Mouse (Mus musculus) kidney, embryonic 14.5 days (tissue): Measurements from ENCODE around the gene Ccdc191. TPM values are rescaled to one million over a fixed set of nuclear protein-coding genes. Genes with fewer than 3 reads are reported as not detected.
A peak's percentile ranks its signal among the peaks of the same experiment; 100 is the strongest.

Experiments used
- ATAC-seq: fragments of 200-750 bp; cut with Nextera tagmentation; 2 replicates; pipeline ENCODE4 v1.8.0; 2017; ENCODE audit warnings: moderate number of reproducible peaks, mild to moderate bottlenecking, moderate TSS enrichment, moderate library complexity; ENCODE audit not compliant: low FRiP score, low TSS enrichment
- H3K27ac ChIP-seq: fragments of 300-500 bp; sonication (generic); 2 replicates; pipeline ENCODE4 v1.5.1; 2014; ENCODE audit warnings: low read depth, mild to moderate bottlenecking, low read length, moderate library complexity, mixed read lengths
- H3K27me3 ChIP-seq: fragments of 300-500 bp; sonication (generic); 2 replicates; pipeline ENCODE4 v1.6.1; 2014; ENCODE audit warnings: mild to moderate bottlenecking, low read length; ENCODE audit not compliant: control insufficient read depth, insufficient read depth
- H3K36me3 ChIP-seq: fragments of 300-500 bp; sonication (generic); 2 replicates; pipeline ENCODE4 v1.6.1; 2014; ENCODE audit warnings: low read length, mixed read lengths; ENCODE audit not compliant: control insufficient read depth, insufficient read depth
- H3K4me1 ChIP-seq: fragments of 300-500 bp; sonication (generic); 2 replicates; pipeline ENCODE4 v1.6.1; 2014; ENCODE audit warnings: low read length, mixed read lengths; ENCODE audit not compliant: control insufficient read depth, insufficient read depth
- H3K4me2 ChIP-seq: fragments of 300-500 bp; sonication (generic); replicated peaks from 2 replicates; pipeline ENCODE4 v1.6.1; 2014; ENCODE audit warnings: low read depth, mild to moderate bottlenecking, low read length
- H3K4me3 ChIP-seq: fragments of 300-500 bp; sonication (generic); 2 replicates; pipeline ENCODE4 v1.5.1; 2014; ENCODE audit warnings: mild to moderate bottlenecking, low read length
- H3K9ac ChIP-seq: fragments of 300-500 bp; sonication (generic); 2 replicates; pipeline ENCODE4 v1.6.1; 2014; ENCODE audit warnings: low read depth, mild to moderate bottlenecking, low read length, moderate library complexity
- H3K9me3 ChIP-seq: fragments of 300-500 bp; sonication (generic); 2 replicates; pipeline ENCODE4 v1.6.1; 2016; ENCODE audit warnings: low read length; ENCODE audit not compliant: control insufficient read depth
- WGBS: fragments of 180-500 bp; shearing (Covaris S2); extraction: QIAGEN DNeasy Blood & Tissue Kit; methylation state at CpG from one replicate; pipeline ENCODE4 v1.1.7; 2014; 5-methylcytosine and 5-hydroxymethylcytosine counted together
- polyA plus RNA-seq: library from polyadenylated mRNA; unstranded; fragments of >200 nt; fragmentation: Nextera tagmentation; extraction: Ambion mirVana; gene quantifications from 2 replicates; pipeline ENCODE4 v1.2.1, GENCODE M21; 2014

The Ccdc191 gene
- polyA plus RNA-seq, 1 experiment from 2014 or later: 16.0 TPM

DNA sequence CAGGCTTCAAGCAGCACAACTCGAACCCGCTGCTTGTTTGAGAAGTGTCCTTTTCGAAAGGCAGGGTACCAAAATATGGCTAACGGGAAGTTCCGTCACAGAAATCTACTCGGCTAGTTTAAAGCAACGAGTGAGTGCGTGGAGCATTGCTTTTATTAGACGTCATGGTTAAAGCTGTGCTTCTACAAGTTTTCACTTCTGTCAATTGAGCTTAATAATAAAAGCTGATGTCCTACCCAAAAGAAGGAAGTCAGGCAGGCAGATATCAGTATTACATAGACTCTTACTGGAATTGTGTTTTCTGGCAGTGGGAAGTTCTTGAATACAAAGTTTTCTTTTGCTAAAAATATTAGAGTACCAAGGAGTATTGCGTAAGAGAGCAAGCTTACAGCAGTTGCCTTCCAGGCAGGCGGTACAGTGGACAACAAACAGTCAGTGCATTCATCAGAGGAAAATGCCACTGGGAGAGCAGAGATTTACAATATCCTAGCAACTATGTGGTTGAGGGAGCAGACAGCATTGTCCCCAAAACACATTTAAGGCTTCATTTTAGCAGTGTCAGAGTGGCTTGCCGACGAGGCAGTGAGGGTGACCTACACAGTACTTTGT is 76.3 kb downstream of the Ccdc191 start:
- Histone ChIP-seq H3K9ac (no peak overlapping the region), H3K27me3 (no peaks in the 10 kb centered on the region), H3K9me3 (no peaks in the 10 kb centered on the region), H3K36me3 (no peaks in the 10 kb centered on the region; the same call in 1 of the 2 replicates), H3K27ac (no peak overlapping the region), H3K4me3 (no peak overlapping the region), H3K4me1 (no peaks in the 10 kb centered on the region), H3K4me2 (no peak overlapping the region)
- ATAC-seq: no peak
- 91% methylated on average over 13 of the region's 13 CpGs for WGBS

DNA sequence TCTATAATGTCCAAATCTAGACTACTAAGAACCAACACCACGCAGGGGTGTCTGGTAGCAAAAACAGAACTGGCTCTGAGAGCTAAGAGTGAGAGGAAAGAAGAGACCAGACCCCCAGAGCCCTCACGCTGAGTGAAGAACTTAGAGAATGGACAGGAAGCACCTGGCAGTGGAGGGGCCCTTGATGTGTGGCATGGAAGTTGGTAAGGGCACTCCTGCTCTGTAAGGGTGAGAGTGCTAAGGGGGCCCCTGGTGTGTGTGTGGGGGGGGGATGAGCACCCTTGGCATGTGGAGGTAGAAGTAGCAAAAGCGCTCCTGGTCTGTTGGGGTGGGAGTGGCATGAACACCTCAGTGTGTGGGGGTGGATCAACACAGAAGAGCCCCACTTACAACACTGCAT is 80.8 kb downstream of the Ccdc191 start:
- Histone ChIP-seq H3K9me3 (no peaks in the 10 kb centered on the region), H3K9ac (no peak overlapping the region), H3K27ac (no peak overlapping the region), H3K27me3 (no peaks in the 10 kb centered on the region), H3K36me3 (no peaks in the 10 kb centered on the region), H3K4me1 (no peaks in the 10 kb centered on the region), H3K4me2 (no peak overlapping the region), H3K4me3 (no peak overlapping the region)
- WGBS: 82% methylated on average over 3 of the region's 3 CpGs
- ATAC-seq: no peak

DNA sequence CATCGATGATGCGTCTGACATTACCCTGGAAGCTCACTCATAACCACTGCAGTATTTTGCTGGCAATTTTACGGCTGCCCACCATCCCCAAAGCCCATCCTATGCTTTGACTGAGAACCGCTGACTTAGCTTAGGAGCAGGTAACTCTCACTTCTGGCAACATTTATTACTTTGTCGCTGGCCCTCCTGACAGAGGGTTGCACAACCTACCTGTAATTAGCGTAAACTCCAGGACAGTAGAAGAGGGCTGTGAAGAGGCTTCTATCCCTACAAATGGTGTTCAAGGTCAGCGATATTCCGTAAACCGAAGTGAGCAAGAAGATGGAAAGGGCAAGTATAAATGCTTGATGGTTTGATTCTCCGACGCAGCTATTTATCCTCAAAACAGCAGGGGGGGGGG is 81.6 kb downstream of the Ccdc191 start:
- WGBS: 95% methylated on average over 11 of the region's 11 CpGs
- Histone ChIP-seq H3K9ac (no peak overlapping the region), H3K4me3 (no peak overlapping the region), H3K9me3 (no peaks in the 10 kb centered on the region), H3K27me3 (no peaks in the 10 kb centered on the region), H3K4me2 (no peak overlapping the region), H3K27ac (no peak overlapping the region), H3K4me1 (no peaks in the 10 kb centered on the region), H3K36me3 (no peaks in the 10 kb centered on the region)
- no peak for ATAC-seq

DNA sequence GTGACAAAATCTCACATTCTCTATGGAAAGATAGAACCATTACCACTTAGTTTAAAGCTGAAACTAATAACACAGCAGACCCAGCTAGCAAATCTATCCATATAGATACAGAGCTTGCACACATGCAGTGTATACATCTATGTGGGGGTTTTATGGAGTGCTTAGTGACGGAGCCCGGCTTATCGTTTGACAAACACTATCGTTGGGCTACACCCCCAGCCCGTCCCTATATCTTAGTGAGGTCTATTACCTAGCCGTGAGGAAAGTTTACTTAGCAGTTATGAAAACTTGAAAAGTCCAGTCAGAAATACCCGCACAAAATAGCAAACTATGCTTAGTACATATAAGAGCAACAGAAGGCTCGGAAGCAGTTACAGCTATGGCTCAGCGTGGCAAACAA is 82.1 kb downstream of the Ccdc191 start:
- no peak overlapping the region for H3K4me3 ChIP-seq
- H3K27ac ChIP-seq: no peak overlapping the region
- no peak overlapping the region for H3K4me2 ChIP-seq
- H3K27me3 ChIP-seq: no peaks in the 10 kb centered on the region
- no peak overlapping the region for H3K9ac ChIP-seq
- no peaks in the 10 kb centered on the region for H3K4me1 ChIP-seq
- H3K36me3 ChIP-seq: no peaks in the 10 kb centered on the region
- H3K9me3 ChIP-seq: no peaks in the 10 kb centered on the region
- no peak for ATAC-seq
- WGBS: 90% methylated on average over 9 of the region's 9 CpGs

DNA sequence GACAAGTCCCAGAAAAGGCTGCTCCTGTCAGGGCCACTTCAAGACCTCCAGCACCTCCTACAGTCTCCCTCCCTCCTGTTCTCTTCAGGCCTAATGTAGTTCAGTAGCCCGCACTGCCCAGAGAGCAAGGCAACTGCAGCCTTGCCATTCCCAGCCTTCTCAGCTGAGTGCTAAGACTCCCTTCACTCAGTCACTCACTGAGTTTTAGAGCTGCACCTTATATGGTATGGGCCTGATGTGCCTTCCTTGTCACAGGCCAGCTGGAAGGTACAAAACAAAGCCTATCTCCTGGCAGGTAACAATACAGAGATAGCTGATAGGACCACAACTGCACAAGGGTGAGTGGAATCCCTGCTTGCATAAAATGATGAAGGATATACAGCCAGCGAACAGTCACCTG is 82.8 kb downstream of the Ccdc191 start:
- 88% methylated on average over 2 of the region's 2 CpGs for WGBS
- no peaks in the 10 kb centered on the region for H3K27me3 ChIP-seq
- ATAC-seq: no peak
- no peaks in the 10 kb centered on the region for H3K9me3 ChIP-seq
- H3K4me3 ChIP-seq: no peak overlapping the region
- no peak overlapping the region for H3K27ac ChIP-seq
- no peak overlapping the region for H3K9ac ChIP-seq
- H3K4me2 ChIP-seq: no peak overlapping the region
- no peaks in the 10 kb centered on the region for H3K36me3 ChIP-seq
- H3K4me1 ChIP-seq: no peaks in the 10 kb centered on the region

DNA sequence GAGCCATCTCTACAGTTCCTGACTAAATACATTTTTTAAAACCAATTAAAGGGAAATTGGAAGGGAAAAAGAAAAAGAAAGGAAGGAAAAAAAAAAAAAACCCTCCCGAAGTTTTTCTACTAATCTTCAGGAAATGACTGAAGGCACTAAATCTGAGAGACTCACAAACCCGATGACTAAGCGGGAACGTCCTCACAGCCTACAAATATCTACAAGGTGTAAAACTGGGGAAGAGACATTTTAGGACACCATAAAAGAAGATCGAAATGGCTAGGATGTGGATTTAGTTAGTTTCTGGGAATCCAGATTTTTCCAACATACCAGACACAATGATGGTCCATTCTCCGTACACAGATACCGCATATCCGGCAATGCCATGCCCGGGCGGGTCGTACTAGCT is 83.5 kb downstream of the Ccdc191 start:
- Histone ChIP-seq H3K27ac (no peak overlapping the region), H3K9me3 (no peaks in the 10 kb centered on the region), H3K4me1 (no peaks in the 10 kb centered on the region), H3K27me3 (no peaks in the 10 kb centered on the region), H3K4me2 (no peak overlapping the region), H3K9ac (no peak overlapping the region), H3K36me3 (no peaks in the 10 kb centered on the region), H3K4me3 (no peak overlapping the region)
- 90% methylated on average over 11 of the region's 11 CpGs for WGBS
- ATAC-seq: no peak

GRCm38 (mm10) chr16:43973606-43974220 is 84.1 kb downstream of the Ccdc191 start:
- Histone ChIP-seq H3K4me2 (no peak overlapping the region), H3K36me3 (no peaks in the 10 kb centered on the region), H3K9ac (no peak overlapping the region), H3K27ac (no peak overlapping the region), H3K4me1 (no peaks in the 10 kb centered on the region), H3K27me3 (peaks cover 2% of the 10 kb centered on the region; the same call in 1 of the 2 replicates), H3K4me3 (no peak overlapping the region), H3K9me3 (no peaks in the 10 kb centered on the region)
- no peak for ATAC-seq
- WGBS: 87% methylated on average over 22 of the region's 22 CpGs

- peak overlapping the region; percentile 100 for H3K4me2 ChIP-seq
- H3K36me3 ChIP-seq: no peaks in the 10 kb centered on the region
- ATAC-seq: no peak; the same call in 1 of the 2 replicates
- H3K27me3 ChIP-seq: peaks cover 13% of the 10 kb centered on the region
- 22% methylated on average over 7 of the region's 7 CpGs for WGBS
- H3K9me3 ChIP-seq: no peaks in the 10 kb centered on the region
- H3K27ac ChIP-seq: no peak overlapping the region
- 0 out of 2 replicates have a peak, but pooled peaks cover 4% of the 10 kb centered on the region for H3K4me1 ChIP-seq
- peak overlapping the region; percentile 71 for H3K4me3 ChIP-seq
- peak overlapping the region; percentile 62; the same call in 1 of the 2 replicates for H3K9ac ChIP-seq
Measured at GRCm38 (mm10) chr16:43979010-43979327, 89.4 kb downstream of the Ccdc191 start.

DNA sequence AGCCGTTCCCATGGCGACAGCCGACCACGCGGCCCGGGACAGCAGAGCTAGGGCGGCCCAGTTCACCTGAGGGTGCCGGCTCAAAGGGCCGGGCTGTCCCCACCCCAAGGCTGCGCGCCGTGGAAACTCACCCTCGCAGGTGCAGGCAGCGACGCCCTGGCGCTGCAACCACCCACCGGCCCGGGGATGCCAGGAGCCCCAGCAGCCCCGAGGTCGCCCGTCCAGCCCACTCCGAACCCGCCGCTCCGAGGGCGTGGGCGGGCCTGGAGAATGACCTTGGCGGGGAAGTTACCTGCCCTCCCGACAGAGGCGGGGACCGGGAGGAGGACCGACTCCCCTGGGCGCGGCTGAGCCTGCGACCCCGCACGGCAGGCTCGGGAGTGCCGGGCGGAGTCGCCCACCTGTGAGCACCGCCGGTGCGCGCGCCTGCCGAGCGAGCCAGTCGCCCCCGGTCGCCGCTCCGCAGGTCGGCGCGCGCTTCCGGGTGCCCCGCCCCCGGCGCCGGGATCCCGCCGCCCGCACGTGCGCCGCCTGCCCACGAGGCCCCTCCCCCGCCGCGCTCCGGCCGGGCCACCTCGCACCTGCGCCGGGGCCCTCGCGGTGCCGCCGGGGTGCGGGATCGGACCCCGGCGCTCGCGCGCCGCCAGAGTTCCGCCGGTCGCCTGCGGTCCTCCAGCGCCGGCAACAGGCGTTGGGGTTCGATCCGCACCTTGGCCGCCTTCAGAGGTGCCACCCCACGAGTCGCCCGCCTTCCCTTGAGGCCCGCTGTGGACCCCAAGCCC is 89.9 kb downstream of the Ccdc191 start, which contains the start of gene Zdhhc23:
Zdhhc23 (minus strand) TSS at position 464 of the 782 bp plus-strand sequence.
- Histone ChIP-seq H3K9me3 (no peaks in the 10 kb centered on the region), H3K4me2 (peak within 1 kb of the TSS; percentile 100), H3K4me1 (0 out of 2 replicates have a peak, but pooled peaks cover 4% of the 10 kb centered on the region), H3K4me3 (peak within 1 kb of the TSS; percentile 71), H3K27ac (no peak within 1 kb of the TSS), H3K36me3 (no peaks in the 10 kb centered on the region), H3K9ac (peak within 1 kb of the TSS; percentile 62), H3K27me3 (peaks cover 13% of the 10 kb centered on the region)
- peak; percentile 87 for ATAC-seq
- WGBS: under 1% methylated on average over 88 of the region's 103 CpGs
